Mouse (Mus musculus) ovary, postnatal 14 days (tissue): ENCODE data around the gene Acot8.

ENCODE experiments used
- DNase-seq: peaks from one replicate; pipeline ENCODE4 v3.0.0; 2022; ENCODE audit warnings: low spot score

The Acot8 gene

GRCm38 (mm10) chr2:164781876-164782275 lies 22.8 kb downstream of the Acot8 start:
- no peak for DNase-seq

GRCm38 (mm10) chr2:164779481-164780086 lies 25.1 kb downstream of the Acot8 start, which contains the start of gene Tnnc2:
Gene Tnnc2 (minus strand): TSS chr2:164779967.
- no peak for DNase-seq

GRCm38 (mm10) chr2:164778809-164779208 lies 25.9 kb downstream of the Acot8 start:
- DNase-seq: no peak

- no peak for DNase-seq
Measured at GRCm38 (mm10) chr2:164778015-164778287, 26.7 kb downstream of the Acot8 start.

- DNase-seq: no peak
Measured at GRCm38 (mm10) chr2:164777246-164778014, 27.3 kb downstream of the Acot8 start.

GRCm38 (mm10) chr2:164776801-164777200 lies 27.9 kb downstream of the Acot8 start:
- no peak for DNase-seq

GRCm38 (mm10) chr2:164776130-164776529 lies 28.6 kb downstream of the Acot8 start:
- DNase-seq: no peak

- no peak for DNase-seq
Measured at GRCm38 (mm10) chr2:164773989-164774364, 30.7 kb downstream of the Acot8 start.

GRCm38 (mm10) chr2:164773229-164773988 lies 31.3 kb downstream of the Acot8 start:
- no peak for DNase-seq

- DNase-seq: no peak
Measured at GRCm38 (mm10) chr2:164771123-164771522, 33.6 kb downstream of the Acot8 start.

GRCm38 (mm10) chr2:164770279-164770678 lies 34.4 kb downstream of the Acot8 start:
- no peak for DNase-seq

- DNase-seq: peak; percentile 96
Measured at GRCm38 (mm10) chr2:164769258-164770037, 35.2 kb downstream of the Acot8 start, which contains the start of gene Ube2c. Gene Ube2c (plus strand): TSS chr2:164769898.

GRCm38 (mm10) chr2:164767812-164768540 lies 36.7 kb downstream of the Acot8 start:
- no peak for DNase-seq

- no peak for DNase-seq
Measured at GRCm38 (mm10) chr2:164765841-164766240, 38.8 kb downstream of the Acot8 start.

- DNase-seq: no peak
Measured at GRCm38 (mm10) chr2:164762593-164762992, 42.1 kb downstream of the Acot8 start.

- DNase-seq: no peak
Measured at GRCm38 (mm10) chr2:164761971-164762370, 42.7 kb downstream of the Acot8 start.

GRCm38 (mm10) chr2:164761502-164761901 lies 43.2 kb downstream of the Acot8 start:
- no peak for DNase-seq

- DNase-seq: no peak
Measured at GRCm38 (mm10) chr2:164760059-164760833, 44.4 kb downstream of the Acot8 start.

- no peak for DNase-seq
Measured at GRCm38 (mm10) chr2:164758692-164759091, 46.0 kb downstream of the Acot8 start.

- no peak for DNase-seq
Measured at GRCm38 (mm10) chr2:164757841-164758240, 46.8 kb downstream of the Acot8 start.

- no peak for DNase-seq
Measured at GRCm38 (mm10) chr2:164754800-164755199, 49.9 kb downstream of the Acot8 start.
